Mouse (Mus musculus): ENCODE data around the gene Mroh8. TPM values are rescaled to one million over a fixed set of nuclear protein-coding genes. Genes with fewer than 3 reads are reported as not detected.

Gene Mroh8
- under 1 TPM; 0.38 to 0.95 TPM for polyA plus RNA-seq (2017; shearing (Covaris generic))

DNA sequence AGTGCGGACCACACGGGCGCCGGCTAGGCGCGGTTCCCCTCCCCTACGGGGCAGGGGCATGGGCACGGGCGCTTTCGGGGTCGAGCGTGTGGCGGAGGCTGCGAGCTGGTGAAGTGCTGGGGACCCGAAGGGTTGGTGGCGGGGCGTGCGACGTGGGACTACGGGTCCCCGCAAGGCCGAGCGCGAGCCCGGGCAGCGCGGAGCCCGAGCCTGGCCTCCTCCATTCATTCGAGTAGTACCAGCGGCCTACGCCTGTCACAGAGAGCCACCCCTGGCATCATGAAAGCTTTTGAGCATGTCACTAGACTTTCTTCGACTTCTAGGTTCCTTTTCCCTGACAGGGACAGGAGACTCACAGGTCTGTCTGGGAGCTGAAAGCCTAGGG is at the start of gene Mroh8:
Mroh8 (minus strand) TSS at position 134 of the 385 bp plus-strand sequence.

DNA sequence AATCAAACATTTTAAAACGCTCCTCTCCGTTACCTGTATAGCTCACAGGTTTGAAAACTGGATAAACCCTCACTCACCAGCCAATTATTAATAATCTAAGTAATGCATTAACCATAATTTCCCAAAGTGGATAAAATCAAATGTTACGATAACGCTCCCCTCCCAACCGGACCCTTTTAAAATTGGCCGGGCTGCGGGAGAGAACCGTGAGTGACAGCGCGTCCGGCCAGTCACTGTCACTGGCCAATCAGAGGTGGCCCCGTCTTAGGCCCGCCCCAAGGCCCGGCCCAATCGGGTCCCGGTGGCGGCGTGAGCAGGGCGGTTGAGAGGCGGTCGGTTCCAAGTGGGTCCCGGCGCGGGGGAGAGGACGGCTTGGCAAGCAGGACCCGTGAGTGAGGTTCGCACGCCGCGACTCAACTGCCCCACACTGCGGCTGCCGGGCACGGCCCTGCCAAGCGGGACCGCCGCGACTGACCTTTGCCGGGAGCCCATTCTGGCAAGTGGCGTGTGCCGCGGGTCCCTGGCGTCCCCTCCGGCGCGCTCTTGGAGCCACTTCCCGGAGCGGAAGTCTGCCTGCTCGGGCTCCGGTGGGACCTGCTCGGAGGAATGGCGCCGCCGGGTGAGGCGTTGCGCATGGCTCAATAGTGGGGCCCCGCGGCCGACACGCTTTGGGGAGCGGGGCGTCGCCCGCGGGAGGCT is 483 bp downstream of the Mroh8 start, which contains the start of gene Rpn2:
Rpn2 (plus strand) TSS at position 301 of the 699 bp plus-strand sequence.

DNA sequence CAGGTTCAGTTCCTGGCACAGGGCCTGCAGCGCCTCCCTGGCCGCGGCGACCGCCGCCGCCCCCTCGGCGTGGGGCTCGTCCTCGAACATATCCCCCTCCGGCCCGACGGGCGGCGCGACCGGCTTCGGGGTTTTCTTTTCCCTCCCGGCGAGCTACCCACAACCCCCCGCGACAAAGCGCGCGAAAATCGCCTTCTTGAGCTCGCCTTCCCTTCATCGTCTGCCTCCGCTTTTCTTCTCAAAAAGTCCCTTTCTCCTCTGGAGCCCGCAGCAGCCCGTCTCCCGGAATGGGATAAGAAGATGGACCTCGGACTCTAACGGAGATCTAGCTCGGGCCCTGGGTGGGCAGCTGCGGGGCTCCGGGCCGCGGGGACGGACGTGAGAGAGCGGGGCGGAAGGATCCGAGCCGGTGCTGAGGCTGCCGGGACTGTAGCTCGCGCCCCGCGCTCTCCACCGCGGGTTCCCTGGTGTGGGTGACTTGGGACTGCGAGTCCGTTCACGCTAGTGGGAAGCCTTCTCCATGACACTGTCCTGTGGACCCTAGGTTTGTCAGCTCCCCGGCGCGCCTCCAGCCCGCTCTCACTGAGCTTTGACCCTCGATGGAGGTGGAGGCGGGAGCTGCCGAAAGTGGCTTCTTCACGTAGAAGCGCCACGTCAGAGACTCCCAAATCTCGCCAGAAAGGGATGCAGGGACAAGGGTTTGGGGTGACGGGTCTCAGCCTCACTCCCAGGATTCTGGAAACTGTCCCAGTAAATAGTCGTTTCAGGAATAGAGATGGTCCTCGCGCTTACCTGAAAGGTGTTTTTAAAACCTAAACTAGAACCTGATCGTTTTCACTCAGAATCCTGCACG is 74.8 kb downstream of the Mroh8 start, which contains the start of gene Rbl1:
Rbl1 (minus strand) TSS at position 169 of the 853 bp plus-strand sequence.

Other genes with a start within 250 kb of the Mroh8 start
- gene Soga1, start 200.3 kb downstream of the Mroh8 start, polyA plus RNA-seq (2017; shearing (Covaris generic)): under 1 TPM; 0.30 to 0.33 TPM
- not detected for gene Tldc2, start 192.5 kb downstream of the Mroh8 start, polyA plus RNA-seq (2017; shearing (Covaris generic))
- gene Samhd1, start 144.3 kb downstream of the Mroh8 start, polyA plus RNA-seq (2017; shearing (Covaris generic)): 1,000 to 10,000 TPM in 1 of 2 experiments, 100 to 1,000 TPM in 1; 694 to 1,141 TPM
- 10 to 100 TPM; 37.5 to 40.8 TPM for gene Rbl1, start 75.0 kb downstream of the Mroh8 start, polyA plus RNA-seq (2017; shearing (Covaris generic))
- 100 to 1,000 TPM; 183 to 211 TPM for gene Rpn2, start 532 bp downstream of the Mroh8 start, polyA plus RNA-seq (2017; shearing (Covaris generic))
- not detected for gene Ghrh, start 68.0 kb upstream of the Mroh8 start, polyA plus RNA-seq (2017; shearing (Covaris generic))
- 10 to 100 TPM; 39.1 to 63.5 TPM for gene Manbal, start 88.0 kb upstream of the Mroh8 start, polyA plus RNA-seq (2017; shearing (Covaris generic))
- gene Src, start 138.9 kb upstream of the Mroh8 start, polyA plus RNA-seq (2017; shearing (Covaris generic)): 1 to 10 TPM; 1.8 to 9.7 TPM

All from activated CD4-positive, CD25-positive, alpha-beta regulatory T cell (primary cell).